In genomic region chr12:111038976-111039612, GRCm38 (mm10) we compare ENCODE assay signal across 1 mouse cellular context.
TF ChIP-seq lines count a peak whose summit lies in the region.

Rcor1 (plus strand) TSS chr12:111039351.

TF ChIP-seq in CH12.LX, 34 proteins besides CTCF, POLR2A, EP300 and RAD21 (continued from another document):
- TF ChIP-seq MEF2A (IDR thresholded peaks at IDR 0.05; ENCODE audit: borderline replicate concordance, low read depth, low read length) = no peak
- no peak for TF ChIP-seq ZKSCAN1 (IDR thresholded peaks at IDR 0.05; ENCODE audit: borderline replicate concordance, low read depth, low read length)
- TF ChIP-seq NRF1 (IDR thresholded peaks at IDR 0.05; ENCODE audit: low read depth, low read length) = no peak
- no peak for TF ChIP-seq ZC3H11A (IDR thresholded peaks at IDR 0.05; ENCODE audit: low read depth, low read length)
- TF ChIP-seq CHD1 (IDR thresholded peaks at IDR 0.05; ENCODE audit: low read depth, low read length) = no peak
- TF ChIP-seq SMC3 (IDR thresholded peaks at IDR 0.05; ENCODE audit: low read depth, low read length) = no peak
- TF ChIP-seq SIN3A (IDR thresholded peaks at IDR 0.05; ENCODE audit: low read length) = no peak
- no peak for TF ChIP-seq MAFK (IDR thresholded peaks at IDR 0.05; ENCODE audit: insufficient replicate concordance, low read length)
- TF ChIP-seq GABPA (IDR thresholded peaks at IDR 0.05; ENCODE audit: insufficient replicate concordance, low read depth, low read length) = no peak
- TF ChIP-seq USF2 (conservative IDR thresholded peaks at IDR 0.05; ENCODE audit: low read depth, low read length) = no peak
